ENCODE assay signal across 25 mouse cellular contexts in genomic region chr2:114935436-114935835, GRCm38 (mm10).
DNase-seq lines count a peak whose midpoint lies in the region; ATAC-seq and TF ChIP-seq lines count a peak whose summit lies in the region.
"Had no signal": no experiment of that assay in that cellular context is flagged by ENCODE, and none has a peak within 500 bp of the region (broad histone marks: within the 10 kb centered on the region; RNA-seq: fewer than 3 reads in every experiment).

No protein-coding gene starts in this region.

- H3K4me2 ChIP-seq in midbrain, postnatal 0 days (ENCODE audit: low read depth, low read length, poor library complexity, severe bottlenecking), result no peak overlapping the region
- no peak overlapping the region for H3K4me2 ChIP-seq in midbrain, embryonic 16.5 days (ENCODE audit: low read length)
- H3K4me2 ChIP-seq in neural tube, embryonic 14.5 days (ENCODE audit: low read depth, low read length), result no peak overlapping the region
- H3K4me2 ChIP-seq in neural tube, embryonic 15.5 days, result no peak overlapping the region
- H3K4me2 ChIP-seq in hindbrain, embryonic 16.5 days (ENCODE audit: low read length), result no peak overlapping the region
- H3K4me2 ChIP-seq: embryonic facial prominence, embryonic 12.5 days; forebrain, embryonic 13.5 days; forebrain, embryonic 15.5 days had no signal

- peak overlapping the region; percentile 9 for H3K4me3 ChIP-seq in megakaryocyte, embryonic 14.5 days (replicated peaks)
- no peak overlapping the region for H3K4me3 ChIP-seq in midbrain, postnatal 0 days (ENCODE audit: low read depth, low read length)
- no peak overlapping the region for H3K4me3 ChIP-seq in midbrain, embryonic 16.5 days (ENCODE audit: low read depth, low read length)
- H3K4me3 ChIP-seq in neural tube, embryonic 14.5 days (ENCODE audit: low read depth, low read length), result no peak overlapping the region
- no peak overlapping the region for H3K4me3 ChIP-seq in neural tube, embryonic 15.5 days (replicated peaks)
- no peak overlapping the region for H3K4me3 ChIP-seq in hindbrain, embryonic 16.5 days (ENCODE audit: low read length)
- H3K4me3 ChIP-seq: embryonic facial prominence, embryonic 10.5 days; embryonic facial prominence, embryonic 12.5 days; forebrain, embryonic 13.5 days; forebrain, embryonic 15.5 days had no signal

- TF ChIP-seq CTCF in midbrain, postnatal 0 days (IDR thresholded peaks at IDR 0.05), result no peak

- no peaks in the 10 kb centered on the region for H3K36me3 ChIP-seq in megakaryocyte, embryonic 14.5 days (replicated peaks; ENCODE audit: low read length)
- H3K36me3 ChIP-seq in midbrain, postnatal 0 days (ENCODE audit: insufficient read depth, low read length), result no peaks in the 10 kb centered on the region
- no peaks in the 10 kb centered on the region for H3K36me3 ChIP-seq in midbrain, embryonic 16.5 days (ENCODE audit: control insufficient read depth, insufficient read depth, low read length)
- no peaks in the 10 kb centered on the region for H3K36me3 ChIP-seq in neural tube, embryonic 14.5 days (ENCODE audit: control insufficient read depth, insufficient read depth, low read length)
- no peaks in the 10 kb centered on the region for H3K36me3 ChIP-seq in neural tube, embryonic 15.5 days
- H3K36me3 ChIP-seq in hindbrain, embryonic 16.5 days (ENCODE audit: control insufficient read depth, insufficient read depth, low read length), result no peaks in the 10 kb centered on the region
- H3K36me3 ChIP-seq: embryonic facial prominence, embryonic 10.5 days; embryonic facial prominence, embryonic 12.5 days; forebrain, embryonic 15.5 days; G1E had no signal

- no peak overlapping the region for H3K9ac ChIP-seq in midbrain, postnatal 0 days (replicated peaks; ENCODE audit: low read length, poor library complexity, severe bottlenecking)
- no peak overlapping the region for H3K9ac ChIP-seq in midbrain, embryonic 16.5 days (ENCODE audit: low read depth, low read length)
- no peak overlapping the region for H3K9ac ChIP-seq in neural tube, embryonic 14.5 days (replicated peaks; ENCODE audit: low read depth, low read length)
- H3K9ac ChIP-seq in neural tube, embryonic 15.5 days (replicated peaks), result no peak overlapping the region
- no peak overlapping the region for H3K9ac ChIP-seq in hindbrain, embryonic 16.5 days (ENCODE audit: low read depth, low read length)
- H3K9ac ChIP-seq: embryonic facial prominence, embryonic 12.5 days; forebrain, embryonic 13.5 days; forebrain, embryonic 15.5 days had no signal

- WGBS in midbrain, postnatal 0 days, result 80% methylated on average over 3 of the region's 3 CpGs
- WGBS in midbrain, embryonic 16.5 days, result 89% methylated on average over 3 of the region's 3 CpGs
- WGBS in neural tube, embryonic 14.5 days, result 39% methylated on average over 3 of the region's 3 CpGs
- 30% methylated on average over 3 of the region's 3 CpGs for WGBS in neural tube, embryonic 15.5 days
- 79% methylated on average over 3 of the region's 3 CpGs for WGBS in hindbrain, embryonic 16.5 days

- H3K9me3 ChIP-seq in megakaryocyte, embryonic 14.5 days, result no peaks in the 10 kb centered on the region
- H3K9me3 ChIP-seq in midbrain, postnatal 0 days (ENCODE audit: low read length), result no peaks in the 10 kb centered on the region
- no peaks in the 10 kb centered on the region for H3K9me3 ChIP-seq in midbrain, embryonic 16.5 days (replicated peaks; ENCODE audit: control insufficient read depth, low read length, poor library complexity, severe bottlenecking)
- no peaks in the 10 kb centered on the region for H3K9me3 ChIP-seq in neural tube, embryonic 14.5 days (ENCODE audit: control insufficient read depth, low read length)
- H3K9me3 ChIP-seq in neural tube, embryonic 15.5 days (replicated peaks), result no peaks in the 10 kb centered on the region
- no peaks in the 10 kb centered on the region for H3K9me3 ChIP-seq in hindbrain, embryonic 16.5 days (ENCODE audit: control insufficient read depth, low read length)
- H3K9me3 ChIP-seq: embryonic facial prominence, embryonic 10.5 days; embryonic facial prominence, embryonic 12.5 days; forebrain, embryonic 13.5 days; forebrain, embryonic 15.5 days; G1E had no signal

- no peaks in the 10 kb centered on the region for H3K27me3 ChIP-seq in megakaryocyte, embryonic 14.5 days (replicated peaks)
- H3K27me3 ChIP-seq in midbrain, postnatal 0 days (ENCODE audit: insufficient read depth, low read length), result no peaks in the 10 kb centered on the region
- no peaks in the 10 kb centered on the region for H3K27me3 ChIP-seq in midbrain, embryonic 16.5 days (ENCODE audit: control insufficient read depth, insufficient read depth, low read depth, low read length)
- no peaks in the 10 kb centered on the region for H3K27me3 ChIP-seq in neural tube, embryonic 14.5 days (ENCODE audit: control insufficient read depth, insufficient read depth, low read length)
- H3K27me3 ChIP-seq in neural tube, embryonic 15.5 days (replicated peaks), result no peaks in the 10 kb centered on the region
- H3K27me3 ChIP-seq in hindbrain, embryonic 16.5 days (replicated peaks; ENCODE audit: control insufficient read depth, insufficient read depth, low read length), result no peaks in the 10 kb centered on the region
- H3K27me3 ChIP-seq: CH12.LX; embryonic facial prominence, embryonic 12.5 days; forebrain, embryonic 13.5 days; forebrain, embryonic 15.5 days had no signal

- ATAC-seq in megakaryocyte, adult 5-6 weeks (ENCODE audit: poor library complexity, severe bottlenecking), result no peak
- peak; percentile 44; the same call in 1 of the 2 replicates for ATAC-seq in midbrain, postnatal 0 days (ENCODE audit: low FRiP score)
- ATAC-seq in midbrain, embryonic 16.5 days, result no peak; the same call in 1 of the 2 replicates
- peak; percentile 60; the same call in 1 of the 2 replicates for ATAC-seq in neural tube, embryonic 14.5 days (ENCODE audit: low read depth)
- no peak for ATAC-seq in neural tube, embryonic 15.5 days (ENCODE audit: low FRiP score)
- no peak for ATAC-seq in hindbrain, embryonic 16.5 days
- ATAC-seq: activated CD4-positive, CD25-positive, alpha-beta regulatory T cell, adult 4 months; CD4-positive, CD25-positive, alpha-beta regulatory T cell, adult 4 months; forebrain, embryonic 13.5 days; forebrain, embryonic 15.5 days; Patski had no signal

- no peak for DNase-seq in midbrain, postnatal 0 days (ENCODE audit: low spot score)
- DNase-seq: adrenal gland, adult 8-10 months; adrenal gland, postnatal 14 days; adrenal gland, postnatal 36 days; B cell, adult 2 months; cerebellum, adult 11-12 months; cerebellum, adult 2 months; cerebellum, adult 9-10 months; cerebellum, postnatal 10 days; cerebellum, postnatal 25 days had no signal

- H3K27ac ChIP-seq in midbrain, postnatal 0 days (ENCODE audit: low read depth, low read length), result no peak overlapping the region
- no peak overlapping the region for H3K27ac ChIP-seq in midbrain, embryonic 16.5 days (ENCODE audit: low read length)
- no peak overlapping the region for H3K27ac ChIP-seq in neural tube, embryonic 14.5 days (ENCODE audit: low read depth, low read length)
- H3K27ac ChIP-seq in neural tube, embryonic 15.5 days (replicated peaks), result no peak overlapping the region
- H3K27ac ChIP-seq in hindbrain, embryonic 16.5 days (ENCODE audit: low read depth, low read length), result no peak overlapping the region
- H3K27ac ChIP-seq: embryonic facial prominence, embryonic 10.5 days; embryonic facial prominence, embryonic 12.5 days; forebrain, embryonic 13.5 days; forebrain, embryonic 15.5 days had no signal

- H3K4me1 ChIP-seq in megakaryocyte, embryonic 14.5 days, result no peaks in the 10 kb centered on the region
- no peaks in the 10 kb centered on the region for H3K4me1 ChIP-seq in midbrain, postnatal 0 days (ENCODE audit: insufficient read depth, low read length)
- no peaks in the 10 kb centered on the region for H3K4me1 ChIP-seq in midbrain, embryonic 16.5 days (ENCODE audit: control insufficient read depth, insufficient read depth, low read length)
- no peaks in the 10 kb centered on the region for H3K4me1 ChIP-seq in neural tube, embryonic 14.5 days (ENCODE audit: control insufficient read depth, insufficient read depth, low read length)
- H3K4me1 ChIP-seq in neural tube, embryonic 15.5 days, result peaks cover 4% of the 10 kb centered on the region; the same call in 1 of the 2 replicates
- H3K4me1 ChIP-seq in hindbrain, embryonic 16.5 days (ENCODE audit: control insufficient read depth, insufficient read depth, low read depth, low read length), result no peaks in the 10 kb centered on the region
- H3K4me1 ChIP-seq: embryonic facial prominence, embryonic 12.5 days had no signal

Comparison
In these comparisons a context has a peak if more than half of its experiments do, and no peak if none do; other contexts are left out.
1. ATAC-seq: peak in midbrain, postnatal 0 days (single experiment) and neural tube, embryonic 14.5 days (single experiment); none in megakaryocyte, adult 5-6 weeks (single experiment), midbrain, embryonic 16.5 days (single experiment), neural tube, embryonic 15.5 days (single experiment) and hindbrain, embryonic 16.5 days (single experiment).